Mouse (Mus musculus) neutrophil, adult 5-6 weeks (primary cell): Measurements from ENCODE around the gene Ntn4. TPM values are rescaled to one million over a fixed set of nuclear protein-coding genes. Genes with fewer than 3 reads are reported as not detected.

Experiments used
- ATAC-seq: fragments of 151-379, 151-347 bp; 2 replicates; pipeline ENCODE4 v1.8.0; 2017; ENCODE audit warnings: mild to moderate bottlenecking, moderate TSS enrichment; ENCODE audit not compliant: insufficient number of reproducible peaks, poor library complexity, low FRiP score, severe bottlenecking; ENCODE audit errors: extremely low read depth
- total RNA-seq: library from RNA; stranded (forward); fragments of 200-1000 nt; gene quantifications from 2 replicates; pipeline ENCODE4 v1.2.3, GENCODE M21; 2017

Gene Ntn4
- total RNA-seq, 1 experiment from 2014 or later: not detected

DNA sequence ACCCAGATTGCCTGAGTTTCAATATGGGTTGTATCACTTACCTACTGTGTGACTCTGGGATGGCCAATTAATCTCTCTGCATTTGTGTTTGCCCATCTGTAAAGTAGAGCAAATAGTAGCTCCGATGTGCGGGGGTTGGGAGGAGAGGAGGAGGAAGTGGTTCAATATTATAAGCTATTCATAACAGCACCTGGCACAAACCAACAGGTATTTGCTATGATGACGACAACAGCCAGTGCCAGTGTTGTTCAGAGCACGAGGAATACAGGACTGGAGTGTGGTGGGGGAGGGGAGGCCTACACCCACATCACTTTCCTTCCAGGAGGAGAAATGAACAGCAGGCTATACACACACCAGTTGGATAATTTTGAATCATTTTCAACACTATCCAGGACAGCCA, 119.2 kb downstream of the Ntn4 start:
- no peak for ATAC-seq

DNA sequence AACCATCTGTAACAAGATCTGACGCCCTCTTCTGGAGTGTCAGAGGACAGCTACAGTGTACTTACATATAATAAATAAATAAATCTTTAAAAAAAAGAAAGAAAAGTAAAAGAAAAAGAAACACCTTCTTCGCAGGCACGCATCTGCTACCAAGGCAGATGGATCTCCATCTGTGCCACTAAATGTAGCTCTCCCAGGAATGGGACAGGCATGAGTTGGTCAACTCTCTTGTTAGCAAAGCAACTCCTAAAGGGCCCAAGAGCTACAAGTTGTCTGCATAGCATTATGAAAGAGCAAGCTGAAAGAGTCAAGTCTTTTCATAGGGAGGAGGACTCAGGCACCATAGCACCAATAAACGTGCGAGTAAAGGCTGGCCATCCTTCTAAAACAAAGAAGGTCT, 119.9 kb downstream of the Ntn4 start:
- no peak for ATAC-seq

- no peak for ATAC-seq
These were observed 122.6 kb downstream of the Ntn4 start for GRCm38 (mm10) chr10:93763074-93763473.

GRCm38 (mm10) chr10:93766221-93766620, 125.7 kb downstream of the Ntn4 start:
- no peak for ATAC-seq

DNA sequence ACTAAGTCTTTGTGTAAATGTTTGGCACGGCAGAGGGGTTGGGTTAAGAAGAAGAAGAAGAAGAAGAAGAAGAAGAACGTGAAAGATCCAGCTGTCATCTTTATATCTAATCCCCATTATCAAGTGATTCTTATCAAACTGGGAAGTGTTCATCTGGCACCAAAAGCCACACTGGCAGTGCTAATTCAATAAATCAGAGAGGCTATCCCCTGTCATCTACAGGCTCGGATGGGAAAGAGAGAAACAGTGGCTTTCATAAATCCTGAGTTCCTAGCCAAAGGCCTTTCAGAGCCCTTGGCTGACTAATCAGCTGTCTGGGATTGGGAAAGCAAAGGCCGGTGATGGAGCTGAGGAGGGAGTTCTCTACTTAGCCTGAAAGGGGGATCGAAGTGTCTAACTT, 126.8 kb downstream of the Ntn4 start:
- ATAC-seq: no peak

GRCm38 (mm10) chr10:93768222-93768621, 127.7 kb downstream of the Ntn4 start:
- no peak for ATAC-seq

GRCm38 (mm10) chr10:93771931-93772465, 131.5 kb downstream of the Ntn4 start:
- no peak for ATAC-seq

DNA sequence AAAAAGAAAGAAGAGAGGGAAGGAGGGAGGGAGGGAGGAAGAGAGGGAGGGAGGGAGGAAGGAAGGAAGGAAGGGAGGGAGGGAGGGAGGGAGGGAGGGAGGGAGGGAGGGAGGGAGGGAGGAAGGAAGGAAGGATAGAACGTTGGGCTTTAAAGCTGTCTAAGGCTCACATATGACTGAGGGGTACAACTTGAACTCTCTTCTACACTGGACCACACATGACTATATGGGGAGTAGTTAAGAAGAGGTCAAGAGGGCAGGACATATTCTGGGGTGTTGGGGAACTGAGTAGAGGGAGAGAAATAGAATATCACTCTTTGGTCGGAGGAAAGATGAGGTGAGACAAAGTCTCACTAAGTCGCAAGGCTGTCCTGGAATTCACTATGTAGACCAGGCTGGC, 132.0 kb downstream of the Ntn4 start:
- no peak for ATAC-seq

- ATAC-seq: no peak
These were observed 136.3 kb downstream of the Ntn4 start for GRCm38 (mm10) chr10:93776731-93777151.

GRCm38 (mm10) chr10:93777372-93777771, 136.9 kb downstream of the Ntn4 start:
- no peak for ATAC-seq

DNA sequence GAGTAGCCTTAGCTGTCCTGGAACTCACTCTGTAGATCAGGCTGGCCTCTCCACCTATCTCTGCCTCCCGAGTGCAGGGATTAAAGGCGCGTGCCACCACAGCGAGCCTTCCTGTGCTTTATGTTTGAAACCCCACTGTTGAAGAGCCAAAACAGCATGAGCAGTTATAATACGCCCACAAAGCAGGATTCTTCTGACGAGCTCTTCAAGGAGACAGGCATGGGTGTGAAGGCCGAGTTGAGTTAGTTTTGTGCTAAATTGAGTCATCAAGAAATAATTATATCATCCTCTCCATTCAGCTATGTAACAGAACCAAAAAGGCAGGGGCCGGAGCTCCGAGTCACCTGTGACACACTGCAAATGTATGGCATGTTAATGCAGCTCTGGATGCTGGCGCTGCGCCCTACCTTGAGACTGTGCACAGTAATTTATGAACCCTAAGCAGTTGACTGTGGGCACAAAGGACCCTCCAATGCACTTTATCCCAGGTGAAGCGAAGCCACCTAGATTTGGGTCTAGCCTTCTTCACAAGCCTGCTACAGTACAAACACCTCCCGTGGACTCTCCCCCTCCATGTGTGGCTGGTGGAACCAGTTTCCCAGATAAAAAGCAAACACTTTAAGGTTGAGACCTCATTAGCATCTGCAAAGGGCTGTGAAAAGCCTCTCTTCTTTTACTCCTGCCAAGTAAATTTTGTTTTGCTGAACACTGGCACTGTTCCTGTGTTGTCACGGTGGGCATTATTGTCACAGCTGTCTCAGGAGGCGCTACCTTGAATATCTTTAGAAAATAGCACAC, 142.9 kb downstream of the Ntn4 start:
- no peak for ATAC-seq

Other genes with a start within 250 kb of the Ntn4 start
- 65.7 and 69.6 TPM in 2 replicates for gene Lta4h, start 187.3 kb upstream of the Ntn4 start, total RNA-seq
- 0.35 and 0.37 TPM in 2 replicates for gene Hal, start 151.9 kb upstream of the Ntn4 start, total RNA-seq
- 0.25 TPM in 1 of 2 replicates, not detected in the other for gene Amdhd1, start 100.6 kb upstream of the Ntn4 start, total RNA-seq
- gene Ccdc38, start 100.0 kb upstream of the Ntn4 start, total RNA-seq: not detected in 2 replicates
- 27.2 and 40.0 TPM in 2 replicates for gene Snrpf, start 51.0 kb upstream of the Ntn4 start, total RNA-seq
- gene Usp44, start 190.9 kb downstream of the Ntn4 start, total RNA-seq: not detected in 2 replicates